Mouse (Mus musculus): ENCODE results near the gene N4bp2l2. TPM values are rescaled to one million over a fixed set of nuclear protein-coding genes. Genes with fewer than 3 reads are reported as not detected.

Gene N4bp2l2
- polyA plus RNA-seq, 1 experiment = 20.0 TPM

- H3K27me3 ChIP-seq (ENCODE audit: control insufficient read depth, insufficient read depth, low read length) = no peaks in the 10 kb centered on the region
- H3K27ac ChIP-seq (ENCODE audit: control insufficient read depth, insufficient read depth, low read depth, low read length) = no peak overlapping the region
- no peaks in the 10 kb centered on the region for H3K36me3 ChIP-seq (ENCODE audit: control insufficient read depth, insufficient read depth, low read length)
- TF ChIP-seq POLR2A (IDR thresholded peaks at IDR 0.05; ENCODE audit: control insufficient read depth, low read depth, low read length) = no peak
- no peak for TF ChIP-seq CTCF (IDR thresholded peaks at IDR 0.05; ENCODE audit: control insufficient read depth, insufficient read depth, insufficient replicate concordance, low read depth, low read length)
- H3K4me1 ChIP-seq (ENCODE audit: control insufficient read depth, insufficient read depth, low read length) = no peaks in the 10 kb centered on the region
- H3K4me3 ChIP-seq (ENCODE audit: control insufficient read depth, low read depth, low read length) = no peak overlapping the region
Measured at GRCm38 (mm10) chr5:150611697-150612096, 54.3 kb downstream of the N4bp2l2 start.

DNA sequence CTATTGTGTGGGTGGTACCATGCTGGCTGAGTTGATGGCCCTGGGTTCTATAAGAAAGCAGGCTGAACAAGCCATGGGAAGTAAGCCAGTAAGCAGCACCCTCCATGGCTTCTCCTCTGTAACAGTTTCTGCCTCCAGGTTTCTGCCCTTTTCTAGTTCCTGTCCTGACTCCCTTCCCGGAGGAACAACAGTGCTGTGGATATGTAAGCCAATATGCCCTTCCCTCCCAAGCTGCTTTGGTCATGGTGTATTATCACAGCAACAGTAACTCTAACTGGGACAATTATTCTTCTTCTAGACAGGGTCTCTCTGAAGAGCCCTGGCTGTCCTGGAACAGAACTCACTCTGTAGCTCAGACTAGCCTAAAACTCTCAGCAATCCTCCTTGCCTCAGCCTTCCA, 54.8 kb downstream of the N4bp2l2 start:
- Histone ChIP-seq H3K27me3 (ENCODE audit: control insufficient read depth, insufficient read depth, low read length) (no peaks in the 10 kb centered on the region), H3K27ac (ENCODE audit: control insufficient read depth, insufficient read depth, low read depth, low read length) (no peak overlapping the region), H3K4me3 (ENCODE audit: control insufficient read depth, low read depth, low read length) (no peak overlapping the region), H3K4me1 (ENCODE audit: control insufficient read depth, insufficient read depth, low read length) (no peaks in the 10 kb centered on the region), H3K36me3 (ENCODE audit: control insufficient read depth, insufficient read depth, low read length) (no peaks in the 10 kb centered on the region)
- TF ChIP-seq CTCF (IDR thresholded peaks at IDR 0.05; ENCODE audit: control insufficient read depth, insufficient read depth, insufficient replicate concordance, low read depth, low read length) = no peak
- TF ChIP-seq POLR2A (IDR thresholded peaks at IDR 0.05; ENCODE audit: control insufficient read depth, low read depth, low read length) = no peak

GRCm38 (mm10) chr5:150607631-150608030, 58.4 kb downstream of the N4bp2l2 start:
- no peak for TF ChIP-seq POLR2A (IDR thresholded peaks at IDR 0.05; ENCODE audit: control insufficient read depth, low read depth, low read length)
- TF ChIP-seq CTCF (IDR thresholded peaks at IDR 0.05; ENCODE audit: control insufficient read depth, insufficient read depth, insufficient replicate concordance, low read depth, low read length) = no peak

GRCm38 (mm10) chr5:150606131-150606530, 59.9 kb downstream of the N4bp2l2 start:
- H3K4me1 ChIP-seq (ENCODE audit: control insufficient read depth, insufficient read depth, low read length) = no peaks in the 10 kb centered on the region
- no peaks in the 10 kb centered on the region for H3K27me3 ChIP-seq (ENCODE audit: control insufficient read depth, insufficient read depth, low read length)
- TF ChIP-seq POLR2A (IDR thresholded peaks at IDR 0.05; ENCODE audit: control insufficient read depth, low read depth, low read length) (no peak), CTCF (IDR thresholded peaks at IDR 0.05; ENCODE audit: control insufficient read depth, insufficient read depth, insufficient replicate concordance, low read depth, low read length) (no peak)
- H3K27ac ChIP-seq (ENCODE audit: control insufficient read depth, insufficient read depth, low read depth, low read length) = no peak overlapping the region
- H3K36me3 ChIP-seq (ENCODE audit: control insufficient read depth, insufficient read depth, low read length) = no peaks in the 10 kb centered on the region
- no peak overlapping the region for H3K4me3 ChIP-seq (ENCODE audit: control insufficient read depth, low read depth, low read length)

More at GRCm38 (mm10) chr5:150607631-150608030, 58.4 kb downstream of the N4bp2l2 start:
- no peaks in the 10 kb centered on the region for H3K36me3 ChIP-seq (ENCODE audit: control insufficient read depth, insufficient read depth, low read length)
- H3K27me3 ChIP-seq (ENCODE audit: control insufficient read depth, insufficient read depth, low read length) = no peaks in the 10 kb centered on the region
- H3K4me3 ChIP-seq (ENCODE audit: control insufficient read depth, low read depth, low read length) = no peak overlapping the region
- no peak overlapping the region for H3K27ac ChIP-seq (ENCODE audit: control insufficient read depth, insufficient read depth, low read depth, low read length)
- no peaks in the 10 kb centered on the region for H3K4me1 ChIP-seq (ENCODE audit: control insufficient read depth, insufficient read depth, low read length)

DNA sequence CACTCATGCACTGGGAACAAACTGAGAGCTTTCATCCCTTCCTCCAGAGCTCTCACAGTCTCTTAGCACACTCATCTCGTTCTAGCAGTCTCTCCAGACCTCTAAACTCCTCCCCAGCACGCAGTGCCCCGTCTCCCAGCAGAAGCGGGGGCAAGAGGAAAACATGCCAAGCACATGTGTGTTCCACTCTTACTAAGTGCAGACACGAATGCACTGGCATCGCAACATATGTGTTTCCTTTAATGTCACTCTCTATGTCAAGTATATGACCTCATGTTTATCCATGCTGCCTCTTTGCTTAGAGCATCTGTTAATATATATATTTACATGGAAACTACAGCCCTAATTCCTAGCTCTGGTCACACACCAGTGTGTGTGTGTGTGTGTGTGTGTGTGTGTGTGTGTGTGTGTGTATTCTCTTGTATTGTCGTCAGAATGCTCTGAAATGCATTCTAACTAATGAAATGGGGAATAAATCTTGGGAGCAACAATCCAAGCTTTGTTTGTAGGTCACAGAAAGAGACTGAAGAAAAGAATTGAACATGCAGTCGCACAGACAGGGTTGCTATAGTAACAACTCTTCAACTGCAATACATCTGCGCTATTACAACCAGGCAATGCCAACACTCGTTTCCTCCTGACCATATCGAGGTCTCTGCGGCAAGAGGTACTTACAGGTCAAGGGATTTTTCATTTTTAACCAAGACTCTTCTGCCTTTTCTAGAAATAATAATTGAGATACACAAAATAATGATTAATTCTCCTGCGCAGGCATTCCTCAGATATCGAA, 64.3 kb downstream of the N4bp2l2 start:
- Histone ChIP-seq H3K4me3 (ENCODE audit: control insufficient read depth, low read depth, low read length) (no peak overlapping the region), H3K36me3 (ENCODE audit: control insufficient read depth, insufficient read depth, low read length) (no peaks in the 10 kb centered on the region), H3K27ac (ENCODE audit: control insufficient read depth, insufficient read depth, low read depth, low read length) (no peak overlapping the region), H3K27me3 (ENCODE audit: control insufficient read depth, insufficient read depth, low read length) (no peaks in the 10 kb centered on the region), H3K4me1 (ENCODE audit: control insufficient read depth, insufficient read depth, low read length) (peaks cover 2% of the 10 kb centered on the region; the same call in 1 of the 2 replicates)
- no peak for TF ChIP-seq POLR2A (IDR thresholded peaks at IDR 0.05; ENCODE audit: control insufficient read depth, low read depth, low read length)
- no peak for TF ChIP-seq CTCF (IDR thresholded peaks at IDR 0.05; ENCODE audit: control insufficient read depth, insufficient read depth, insufficient replicate concordance, low read depth, low read length)

DNA sequence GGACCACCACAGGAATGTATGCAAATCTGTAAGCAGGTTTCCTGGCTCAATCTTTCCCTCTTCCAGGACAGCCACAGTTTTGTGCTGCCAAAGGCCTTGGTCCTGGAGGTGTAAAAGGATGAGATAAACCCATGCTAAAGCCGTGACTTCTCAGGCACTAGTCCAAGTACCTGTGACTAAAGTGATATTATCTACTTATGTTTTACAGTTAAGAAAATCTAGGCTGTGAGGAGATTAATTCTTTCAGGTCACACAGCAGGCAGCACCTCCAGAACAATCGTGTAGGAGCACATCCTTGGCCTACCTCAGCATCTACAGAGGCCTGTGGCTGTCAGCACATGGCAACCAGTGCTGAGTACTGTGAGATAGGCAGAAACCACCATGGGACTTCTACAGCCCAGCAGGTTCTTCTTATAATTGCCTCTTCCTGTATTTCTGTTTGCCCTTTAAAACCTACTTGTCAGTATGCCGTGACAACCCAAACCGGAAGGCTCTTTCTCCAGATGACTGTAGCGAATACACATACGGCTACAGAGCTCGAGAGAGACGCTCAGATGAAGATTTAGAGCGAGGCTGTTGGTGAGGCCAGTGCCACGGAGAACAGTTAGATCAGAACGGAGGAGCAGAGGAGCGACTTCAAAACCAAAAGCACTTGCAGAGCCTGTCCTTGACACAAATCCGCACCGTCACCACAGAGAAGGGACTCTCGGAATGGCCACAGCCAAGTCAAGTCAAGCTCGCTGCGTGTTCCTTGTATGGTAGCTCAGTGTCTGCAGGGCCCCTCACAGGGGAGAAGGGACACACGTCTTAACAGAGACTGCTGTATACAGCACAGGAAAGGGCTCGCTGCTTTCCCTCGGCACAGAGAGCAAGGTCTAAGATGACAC, 65.2 kb downstream of the N4bp2l2 start:
- Histone ChIP-seq H3K4me3 (ENCODE audit: control insufficient read depth, low read depth, low read length) (no peak overlapping the region), H3K36me3 (ENCODE audit: control insufficient read depth, insufficient read depth, low read length) (no peaks in the 10 kb centered on the region), H3K27me3 (ENCODE audit: control insufficient read depth, insufficient read depth, low read length) (no peaks in the 10 kb centered on the region), H3K4me1 (ENCODE audit: control insufficient read depth, insufficient read depth, low read length) (peaks cover 2% of the 10 kb centered on the region; the same call in 1 of the 2 replicates), H3K27ac (ENCODE audit: control insufficient read depth, insufficient read depth, low read depth, low read length) (no peak overlapping the region)
- TF ChIP-seq CTCF (IDR thresholded peaks at IDR 0.05; ENCODE audit: control insufficient read depth, insufficient read depth, insufficient replicate concordance, low read depth, low read length) (no peak), POLR2A (IDR thresholded peaks at IDR 0.05; ENCODE audit: control insufficient read depth, low read depth, low read length) (no peak)
